Mouse (Mus musculus) hindbrain, embryonic 12.5 days (tissue): Measurements from ENCODE around the gene Csnk1g2. TPM values are rescaled to one million over a fixed set of nuclear protein-coding genes. Genes with fewer than 3 reads are reported as not detected.
A peak's percentile ranks its signal among the peaks of the same experiment; 100 is the strongest.

Experiments
- ATAC-seq: fragments of 200-750 bp; cut with Nextera tagmentation; 2 replicates; pipeline ENCODE4 v1.8.0; 2017; ENCODE audit warnings: moderate TSS enrichment; ENCODE audit not compliant: low FRiP score
- H3K27ac ChIP-seq: fragments of 300-500 bp; sonication (generic); 2 replicates; pipeline ENCODE4 v1.5.1; 2016; ENCODE audit warnings: mild to moderate bottlenecking
- H3K27me3 ChIP-seq: fragments of 300-500 bp; sonication (generic); 2 replicates; pipeline ENCODE4 v1.6.1; 2016; ENCODE audit warnings: mild to moderate bottlenecking
- H3K36me3 ChIP-seq: fragments of 300-500 bp; sonication (generic); 2 replicates; pipeline ENCODE4 v1.6.1; 2016; ENCODE audit warnings: mild to moderate bottlenecking
- H3K4me1 ChIP-seq: fragments of 300-500 bp; sonication (generic); 2 replicates; pipeline ENCODE4 v1.6.1; 2016
- H3K4me2 ChIP-seq: fragments of 300-500 bp; sonication (generic); replicated peaks from 2 replicates; pipeline ENCODE4 v1.6.1; 2016; ENCODE audit warnings: mild to moderate bottlenecking
- H3K4me3 ChIP-seq: fragments of 300-500 bp; sonication (generic); 2 replicates; pipeline ENCODE4 v1.5.1; 2016; ENCODE audit warnings: mild to moderate bottlenecking
- H3K9ac ChIP-seq: fragments of 300-500 bp; sonication (generic); 2 replicates; pipeline ENCODE4 v1.6.1; 2016; ENCODE audit warnings: mild to moderate bottlenecking, moderate library complexity
- H3K9me3 ChIP-seq: fragments of 300-500 bp; sonication (generic); replicated peaks from 2 replicates; pipeline ENCODE4 v1.6.1; 2016; ENCODE audit warnings: mild to moderate bottlenecking
- WGBS: fragments of 180-500 bp; shearing (Covaris S2); methylation state at CpG from one replicate; pipeline ENCODE4 v1.1.7; 2016; 5-methylcytosine and 5-hydroxymethylcytosine counted together
- polyA plus RNA-seq: library from polyadenylated mRNA; unstranded; fragments of >200 nt; fragmentation: Nextera tagmentation; extraction: Ambion mirVana; gene quantifications from 2 replicates; pipeline ENCODE4 v1.2.1, GENCODE M21; 2016

Gene Csnk1g2
- polyA plus RNA-seq, 1 experiment from 2014 or later, result 192 TPM

- ATAC-seq, result no peak
- H3K9ac ChIP-seq, result peak overlapping the region; percentile 27
- no peaks in the 10 kb centered on the region for H3K9me3 ChIP-seq
- no peak overlapping the region for H3K4me3 ChIP-seq
- peaks cover 32% of the 10 kb centered on the region for H3K4me1 ChIP-seq
- H3K4me2 ChIP-seq, result no peak overlapping the region
- WGBS, result 76% methylated on average over 12 of the region's 12 CpGs
- H3K36me3 ChIP-seq, result peaks cover 35% of the 10 kb centered on the region
- H3K27ac ChIP-seq, result no peak overlapping the region
- H3K27me3 ChIP-seq, result no peaks in the 10 kb centered on the region
These were observed 37.7 kb upstream of the Csnk1g2 start for GRCm38 (mm10) chr10:80584642-80585552.

- H3K36me3 ChIP-seq, result peaks cover 35% of the 10 kb centered on the region
- no peak overlapping the region for H3K4me3 ChIP-seq
- no peak overlapping the region for H3K27ac ChIP-seq
- no peak for ATAC-seq
- no peak overlapping the region for H3K9ac ChIP-seq
- no peak overlapping the region for H3K4me2 ChIP-seq
- 95% methylated on average over 8 of the region's 8 CpGs for WGBS
- peaks cover 32% of the 10 kb centered on the region for H3K4me1 ChIP-seq
- no peaks in the 10 kb centered on the region for H3K27me3 ChIP-seq
- no peaks in the 10 kb centered on the region for H3K9me3 ChIP-seq
These were observed 37.1 kb upstream of the Csnk1g2 start for GRCm38 (mm10) chr10:80585581-80585980.

- Histone ChIP-seq H3K4me1 (peaks cover 32% of the 10 kb centered on the region), H3K4me3 (0 out of 2 replicates have a peak overlapping the region, but pooled peaks have one; percentile 10), H3K9me3 (no peaks in the 10 kb centered on the region), H3K27me3 (no peaks in the 10 kb centered on the region), H3K4me2 (no peak overlapping the region), H3K9ac (peak overlapping the region; percentile 23), H3K27ac (peak overlapping the region; percentile 40; the same call in 1 of the 2 replicates), H3K36me3 (peaks cover 35% of the 10 kb centered on the region)
- 96% methylated on average over 43 of the region's 51 CpGs for WGBS
- ATAC-seq, result no peak
These were observed 36.0 kb upstream of the Csnk1g2 start for GRCm38 (mm10) chr10:80586407-80587304.

GRCm38 (mm10) chr10:80587305-80587657 lies 35.4 kb upstream of the Csnk1g2 start:
- H3K4me3 ChIP-seq, result no peak overlapping the region
- H3K27ac ChIP-seq, result peak overlapping the region; percentile 40; the same call in 1 of the 2 replicates

GRCm38 (mm10) chr10:80589127-80589878 lies 33.3 kb upstream of the Csnk1g2 start:
- WGBS, result 20% methylated on average over 12 of the region's 12 CpGs
- no peak for ATAC-seq
- H3K27ac ChIP-seq, result no peak overlapping the region

More at GRCm38 (mm10) chr10:80587305-80587657, 35.4 kb upstream of the Csnk1g2 start:
- H3K4me1 ChIP-seq, result peaks cover 32% of the 10 kb centered on the region
- peak overlapping the region; percentile 23; the same call in 1 of the 2 replicates for H3K9ac ChIP-seq
- H3K9me3 ChIP-seq, result no peaks in the 10 kb centered on the region
- no peak overlapping the region for H3K4me2 ChIP-seq
- peaks cover 35% of the 10 kb centered on the region for H3K36me3 ChIP-seq
- ATAC-seq, result no peak
- WGBS, result 46% methylated on average over 4 of the region's 4 CpGs
- no peaks in the 10 kb centered on the region for H3K27me3 ChIP-seq

GRCm38 (mm10) chr10:80589879-80590854 lies 32.5 kb upstream of the Csnk1g2 start, which contains the start of gene Abhd17a:
Abhd17a (minus strand) TSS chr10:80590341.
- ATAC-seq, result peak; percentile 97
- H3K4me1 ChIP-seq, result peaks cover 27% of the 10 kb centered on the region
- H3K4me2 ChIP-seq, result peak within 1 kb of the TSS; percentile 100
- H3K4me3 ChIP-seq, result peak within 1 kb of the TSS; percentile 94
- peak within 1 kb of the TSS; percentile 57 for H3K27ac ChIP-seq
- peaks cover 16% of the 10 kb centered on the region for H3K36me3 ChIP-seq
- under 1% methylated on average over 73 of the region's 73 CpGs for WGBS
- no peaks in the 10 kb centered on the region for H3K27me3 ChIP-seq
- no peaks in the 10 kb centered on the region for H3K9me3 ChIP-seq
- peak within 1 kb of the TSS; percentile 96 for H3K9ac ChIP-seq

More at GRCm38 (mm10) chr10:80589127-80589878, 33.3 kb upstream of the Csnk1g2 start:
- H3K4me1 ChIP-seq, result peaks cover 32% of the 10 kb centered on the region
- H3K9me3 ChIP-seq, result no peaks in the 10 kb centered on the region
- H3K27me3 ChIP-seq, result no peaks in the 10 kb centered on the region
- H3K36me3 ChIP-seq, result peaks cover 18% of the 10 kb centered on the region
- peak overlapping the region; percentile 94 for H3K4me3 ChIP-seq
- H3K4me2 ChIP-seq, result peak overlapping the region; percentile 100
- H3K9ac ChIP-seq, result peak overlapping the region; percentile 96

GRCm38 (mm10) chr10:80596318-80596717 lies 26.3 kb upstream of the Csnk1g2 start:
- H3K4me3 ChIP-seq, result no peak overlapping the region
- ATAC-seq, result no peak
- H3K9ac ChIP-seq, result no peak overlapping the region
- no peaks in the 10 kb centered on the region for H3K9me3 ChIP-seq
- no peak overlapping the region for H3K4me2 ChIP-seq
- 39% methylated on average over 4 of the region's 4 CpGs for WGBS
- no peaks in the 10 kb centered on the region for H3K36me3 ChIP-seq
- no peak overlapping the region for H3K27ac ChIP-seq
- peaks cover 2% of the 10 kb centered on the region; the same call in 1 of the 2 replicates for H3K27me3 ChIP-seq
- H3K4me1 ChIP-seq, result no peaks in the 10 kb centered on the region

- peak; percentile 95 for ATAC-seq
These were observed 19.8 kb upstream of the Csnk1g2 start, which contains the start of the genes Scamp4 and Adat3 for GRCm38 (mm10) chr10:80602698-80603325. Scamp4 (plus strand) TSS chr10:80602872. Adat3 (plus strand) TSS chr10:80602880.

GRCm38 (mm10) chr10:80603364-80603763 lies 19.3 kb upstream of the Csnk1g2 start:
- Histone ChIP-seq H3K4me3 (peak overlapping the region; percentile 60), H3K36me3 (peaks cover 23% of the 10 kb centered on the region), H3K9ac (peak overlapping the region; percentile 71), H3K4me2 (peak overlapping the region; percentile 95), H3K27ac (peak overlapping the region; percentile 82), H3K4me1 (peaks cover 20% of the 10 kb centered on the region), H3K27me3 (no peaks in the 10 kb centered on the region), H3K9me3 (no peaks in the 10 kb centered on the region)
- WGBS, result 36% methylated on average over 7 of the region's 7 CpGs
- ATAC-seq, result peak; percentile 19; the same call in 1 of the 2 replicates

More at GRCm38 (mm10) chr10:80602698-80603325, 19.8 kb upstream of the Csnk1g2 start, which contains the start of the genes Scamp4 and Adat3:
- under 1% methylated on average over 54 of the region's 54 CpGs for WGBS
- Histone ChIP-seq H3K27me3 (no peaks in the 10 kb centered on the region), H3K4me2 (peak within 1 kb of the TSS; percentile 95), H3K27ac (peak within 1 kb of the TSS; percentile 82), H3K4me3 (peak within 1 kb of the TSS; percentile 60), H3K9ac (peak within 1 kb of the TSS; percentile 71), H3K36me3 (peaks cover 17% of the 10 kb centered on the region), H3K4me1 (peaks cover 20% of the 10 kb centered on the region), H3K9me3 (no peaks in the 10 kb centered on the region)

GRCm38 (mm10) chr10:80604001-80604509 lies 18.6 kb upstream of the Csnk1g2 start:
- Histone ChIP-seq H3K4me1 (peaks cover 20% of the 10 kb centered on the region), H3K4me2 (peak overlapping the region; percentile 95), H3K27me3 (no peaks in the 10 kb centered on the region), H3K9me3 (no peaks in the 10 kb centered on the region), H3K4me3 (peak overlapping the region; percentile 60), H3K27ac (no peak overlapping the region), H3K36me3 (peaks cover 30% of the 10 kb centered on the region), H3K9ac (peak overlapping the region; percentile 71; the same call in 1 of the 2 replicates)
- 90% methylated on average over 7 of the region's 7 CpGs for WGBS
- no peak for ATAC-seq
